Comparison of ENCODE assay signal across 8 mouse cellular contexts in the genomic region with DNA sequence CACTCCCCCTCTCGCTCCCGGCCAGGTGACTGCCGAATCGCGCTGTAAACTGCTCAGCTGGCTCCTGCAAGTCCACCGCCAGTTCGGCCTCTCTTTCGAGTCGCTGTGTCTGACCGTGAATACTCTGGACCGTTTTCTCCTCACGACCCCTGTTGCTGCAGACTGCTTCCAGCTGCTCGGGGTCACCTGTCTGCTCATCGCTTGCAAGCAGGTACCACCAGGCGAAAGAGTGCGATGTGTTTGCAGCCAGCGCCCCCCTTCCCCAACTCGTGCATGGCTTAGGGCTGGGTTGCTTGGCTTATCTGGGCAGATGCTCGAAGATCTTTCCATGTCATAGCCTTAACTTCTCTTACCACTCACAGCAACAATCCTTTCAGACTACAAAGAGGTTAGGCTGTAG. TPM values are rescaled to one million over a fixed set of nuclear protein-coding genes. Genes with fewer than 3 reads are reported as not detected.
DNase-seq lines count a peak whose midpoint lies in the region; ATAC-seq and TF ChIP-seq lines count a peak whose summit lies in the region.

No protein-coding gene starts in this region.

- intact Hi-C loops in heart, postnatal 25 days (cut with DNase I): loop anchor here (5.0 kb wide), 1 partner anchor 43 kb away; no protein-coding TSS in a partner anchor

- WGBS in heart, embryonic 15.5 days: 1% methylated on average over 19 of the region's 19 CpGs
- under 1% methylated on average over 19 of the region's 19 CpGs for WGBS in hindbrain, embryonic 12.5 days
- under 1% methylated on average over 19 of the region's 19 CpGs for WGBS in midbrain, embryonic 14.5 days

- peak overlapping the region; percentile 100 for H3K4me2 ChIP-seq in heart, embryonic 15.5 days
- H3K4me2 ChIP-seq in hindbrain, embryonic 12.5 days (replicated peaks): peak overlapping the region; percentile 84
- H3K4me2 ChIP-seq in midbrain, embryonic 14.5 days (ENCODE audit: low read length): peak overlapping the region; percentile 98

- no peak for TF ChIP-seq CTCF in bone marrow macrophage, adult 2 months (IDR thresholded peaks at IDR 0.05; ENCODE audit: low read depth, low read length)

- DNase-seq in heart, postnatal 25 days (ENCODE audit: low spot score): no peak
- peak; percentile 34 for DNase-seq in midbrain, embryonic 14.5 days
- no peak for DNase-seq in frontal cortex, adult 2 months (ENCODE audit: extremely low spot score in 1 of 2, low spot score in 1 of 2)
- no peak for DNase-seq in urinary bladder, postnatal 10 days (ENCODE audit: low spot score)

- peak overlapping the region; percentile 66 for H3K4me3 ChIP-seq in heart, embryonic 15.5 days
- H3K4me3 ChIP-seq in bone marrow macrophage, adult 2 months (ENCODE audit: insufficient read depth, low read length): peak overlapping the region; percentile 23
- peak overlapping the region; percentile 41 for H3K4me3 ChIP-seq in hindbrain, embryonic 12.5 days
- H3K4me3 ChIP-seq in midbrain, embryonic 14.5 days (replicated peaks; ENCODE audit: low read depth, low read length): peak overlapping the region; percentile 51

- peaks cover 48% of the 10 kb centered on the region for H3K4me1 ChIP-seq in heart, embryonic 15.5 days (replicated peaks)
- H3K4me1 ChIP-seq in bone marrow macrophage, adult 2 months (ENCODE audit: control insufficient read depth, insufficient read depth, low read length): peaks cover 7% of the 10 kb centered on the region
- H3K4me1 ChIP-seq in hindbrain, embryonic 12.5 days: peaks cover 46% of the 10 kb centered on the region
- H3K4me1 ChIP-seq in midbrain, embryonic 14.5 days (ENCODE audit: control insufficient read depth, insufficient read depth, low read length): peaks cover 35% of the 10 kb centered on the region

- no peak overlapping the region for H3K9ac ChIP-seq in heart, embryonic 15.5 days
- H3K9ac ChIP-seq in hindbrain, embryonic 12.5 days: no peak overlapping the region
- H3K9ac ChIP-seq in midbrain, embryonic 14.5 days (replicated peaks; ENCODE audit: low read length): no peak overlapping the region

- no peak overlapping the region for H3K27ac ChIP-seq in heart, embryonic 15.5 days
- no peak overlapping the region for H3K27ac ChIP-seq in bone marrow macrophage, adult 2 months (ENCODE audit: insufficient read depth, low read depth, low read length)
- H3K27ac ChIP-seq in hindbrain, embryonic 12.5 days: no peak overlapping the region
- H3K27ac ChIP-seq in midbrain, embryonic 14.5 days (replicated peaks; ENCODE audit: low read depth, low read length): no peak overlapping the region

- no peaks in the 10 kb centered on the region for H3K9me3 ChIP-seq in heart, embryonic 15.5 days (replicated peaks)
- H3K9me3 ChIP-seq in hindbrain, embryonic 12.5 days (replicated peaks): no peaks in the 10 kb centered on the region
- H3K9me3 ChIP-seq in midbrain, embryonic 14.5 days (ENCODE audit: control insufficient read depth, low read length): no peaks in the 10 kb centered on the region

- peaks cover 85% of the 10 kb centered on the region for H3K27me3 ChIP-seq in heart, embryonic 15.5 days
- peaks cover 88% of the 10 kb centered on the region for H3K27me3 ChIP-seq in hindbrain, embryonic 12.5 days
- peaks cover 79% of the 10 kb centered on the region for H3K27me3 ChIP-seq in midbrain, embryonic 14.5 days (ENCODE audit: control insufficient read depth, insufficient read depth, low read length)

- no peak for TF ChIP-seq POLR2A in bone marrow macrophage, adult 2 months (IDR thresholded peaks at IDR 0.05; ENCODE audit: borderline replicate concordance, low read depth, low read length)

- H3K36me3 ChIP-seq in heart, embryonic 15.5 days: no peaks in the 10 kb centered on the region
- H3K36me3 ChIP-seq in hindbrain, embryonic 12.5 days: no peaks in the 10 kb centered on the region
- H3K36me3 ChIP-seq in midbrain, embryonic 14.5 days (ENCODE audit: control insufficient read depth, insufficient read depth, low read length): no peaks in the 10 kb centered on the region

- no peak for ATAC-seq in heart, embryonic 15.5 days (replicated peaks; ENCODE audit: insufficient number of reproducible peaks, insufficient read depth, low FRiP score, low read depth)
- no peak for ATAC-seq in hindbrain, embryonic 12.5 days (ENCODE audit: low FRiP score)
- no peak for ATAC-seq in midbrain, embryonic 14.5 days (ENCODE audit: low FRiP score, low TSS enrichment)
- ATAC-seq in monocyte, adult 5-6 weeks (replicated peaks; ENCODE audit: insufficient number of reproducible peaks, low FRiP score, low TSS enrichment, poor library complexity, severe bottlenecking): no peak; the same call in 1 of the 2 replicates

RNA-seq across cellular contexts. Expression of a gene that starts 1.3 kb away (rescaled TPM):
- polyA plus RNA-seq in heart, embryonic 15.5 days (2015; fragmentation: Nextera tagmentation; extraction: Ambion mirVana): 0.78 and 1.4 TPM in 2 replicates
- total RNA-seq in heart, postnatal 25 days (2021): under 1 TPM in 1 of 2 experiments, not detected in 1; 0.26 TPM
- polyA plus RNA-seq in bone marrow macrophage, adult 2 months (2012; ENCODE audit: insufficient read depth, insufficient read length, missing spikeins): not detected in 2 replicates
- polyA plus RNA-seq in hindbrain, embryonic 12.5 days (2016; fragmentation: Nextera tagmentation; extraction: Ambion mirVana): 2.8 and 3.7 TPM in 2 replicates
- polyA plus RNA-seq in midbrain, embryonic 14.5 days (2014; fragmentation: Nextera tagmentation; extraction: Ambion mirVana): 0.57 and 0.58 TPM in 2 replicates
- total RNA-seq in monocyte, adult 5-6 weeks (2017): 0.48 to 1.8 TPM (median 0.49 TPM) in 3 replicates
- polyA plus RNA-seq in frontal cortex, adult 2 months (2012; rRNA removed): 2.6 and 2.9 TPM in 2 replicates

RNA-seq across cellular contexts. Expression of a gene that starts 4.8 kb away (rescaled TPM):
- 0.21 and 0.77 TPM in 2 replicates for polyA plus RNA-seq in heart, embryonic 15.5 days (2015; fragmentation: Nextera tagmentation; extraction: Ambion mirVana)
- not detected for total RNA-seq in heart, postnatal 25 days (2021)
- polyA plus RNA-seq in bone marrow macrophage, adult 2 months (2012; ENCODE audit: insufficient read depth, insufficient read length, missing spikeins): not detected in 2 replicates
- polyA plus RNA-seq in hindbrain, embryonic 12.5 days (2016; fragmentation: Nextera tagmentation; extraction: Ambion mirVana): 1.6 and 1.7 TPM in 2 replicates
- 0.22 and 0.27 TPM in 2 replicates for polyA plus RNA-seq in midbrain, embryonic 14.5 days (2014; fragmentation: Nextera tagmentation; extraction: Ambion mirVana)
- total RNA-seq in monocyte, adult 5-6 weeks (2017): not detected in 3 replicates
- 0.19 and 0.26 TPM in 2 replicates for polyA plus RNA-seq in frontal cortex, adult 2 months (2012; rRNA removed)

RNA-seq across cellular contexts. Expression of a gene that starts 46.0 kb away (rescaled TPM):
- 0.14 and 0.79 TPM in 2 replicates for polyA plus RNA-seq in heart, embryonic 15.5 days (2015; fragmentation: Nextera tagmentation; extraction: Ambion mirVana)
- not detected for total RNA-seq in heart, postnatal 25 days (2021)
- not detected in 2 replicates for polyA plus RNA-seq in bone marrow macrophage, adult 2 months (2012; ENCODE audit: insufficient read depth, insufficient read length, missing spikeins)
- 0.68 and 2.1 TPM in 2 replicates for polyA plus RNA-seq in hindbrain, embryonic 12.5 days (2016; fragmentation: Nextera tagmentation; extraction: Ambion mirVana)
- 0.13 and 0.75 TPM in 2 replicates for polyA plus RNA-seq in midbrain, embryonic 14.5 days (2014; fragmentation: Nextera tagmentation; extraction: Ambion mirVana)
- 1.0 to 11.5 TPM (median 6.1 TPM) in 3 replicates for total RNA-seq in monocyte, adult 5-6 weeks (2017)
- polyA plus RNA-seq in frontal cortex, adult 2 months (2012; rRNA removed): 0.06 and 0.19 TPM in 2 replicates

RNA-seq across cellular contexts. Expression of a gene that starts 57.3 kb away (rescaled TPM):
- polyA plus RNA-seq in heart, embryonic 15.5 days (2015; fragmentation: Nextera tagmentation; extraction: Ambion mirVana): 115 and 118 TPM in 2 replicates
- total RNA-seq in heart, postnatal 25 days (2021): 10 to 100 TPM; 37.7 to 41.6 TPM
- 1.1 TPM in 1 of 2 replicates, not detected in the other for polyA plus RNA-seq in bone marrow macrophage, adult 2 months (2012; ENCODE audit: insufficient read depth, insufficient read length, missing spikeins)
- polyA plus RNA-seq in hindbrain, embryonic 12.5 days (2016; fragmentation: Nextera tagmentation; extraction: Ambion mirVana): 110 and 116 TPM in 2 replicates
- 35.3 and 53.0 TPM in 2 replicates for polyA plus RNA-seq in midbrain, embryonic 14.5 days (2014; fragmentation: Nextera tagmentation; extraction: Ambion mirVana)
- 8.4 to 18.8 TPM (median 16.9 TPM) in 3 replicates for total RNA-seq in monocyte, adult 5-6 weeks (2017)
- 12.8 and 13.4 TPM in 2 replicates for polyA plus RNA-seq in frontal cortex, adult 2 months (2012; rRNA removed)
